Mouse (Mus musculus) brain, embryonic 14.5 days (tissue): ENCODE results near the gene Mylip.

Experiments used
- CTCF ChIP-seq: fragments of 200-500 bp; IDR thresholded peaks from 2 replicates; pipeline ENCODE4 v1.5.1; 2012; ENCODE audit warnings: inconsistent platforms, mild to moderate bottlenecking, moderate library complexity, borderline replicate concordance; ENCODE audit not compliant: insufficient read depth, insufficient read length; ENCODE audit errors: extremely low read depth
- POLR2A ChIP-seq: fragments of 200-500 bp; IDR thresholded peaks from 2 replicates; pipeline ENCODE4 v1.6.1; 2012; ENCODE audit warnings: mild to moderate bottlenecking, inconsistent platforms, borderline replicate concordance; ENCODE audit not compliant: poor library complexity, insufficient read depth, insufficient read length, severe bottlenecking; ENCODE audit errors: extremely low read depth

GRCm38 (mm10) chr13:45404269-45404668 lies 14.7 kb downstream of the Mylip start:
- TF ChIP-seq CTCF (no peak), POLR2A (no peak)
